Mouse (Mus musculus): ENCODE measurements around the gene Supt16.
A peak's percentile ranks its signal among the peaks of the same experiment; 100 is the strongest.

Gene Supt16

DNA sequence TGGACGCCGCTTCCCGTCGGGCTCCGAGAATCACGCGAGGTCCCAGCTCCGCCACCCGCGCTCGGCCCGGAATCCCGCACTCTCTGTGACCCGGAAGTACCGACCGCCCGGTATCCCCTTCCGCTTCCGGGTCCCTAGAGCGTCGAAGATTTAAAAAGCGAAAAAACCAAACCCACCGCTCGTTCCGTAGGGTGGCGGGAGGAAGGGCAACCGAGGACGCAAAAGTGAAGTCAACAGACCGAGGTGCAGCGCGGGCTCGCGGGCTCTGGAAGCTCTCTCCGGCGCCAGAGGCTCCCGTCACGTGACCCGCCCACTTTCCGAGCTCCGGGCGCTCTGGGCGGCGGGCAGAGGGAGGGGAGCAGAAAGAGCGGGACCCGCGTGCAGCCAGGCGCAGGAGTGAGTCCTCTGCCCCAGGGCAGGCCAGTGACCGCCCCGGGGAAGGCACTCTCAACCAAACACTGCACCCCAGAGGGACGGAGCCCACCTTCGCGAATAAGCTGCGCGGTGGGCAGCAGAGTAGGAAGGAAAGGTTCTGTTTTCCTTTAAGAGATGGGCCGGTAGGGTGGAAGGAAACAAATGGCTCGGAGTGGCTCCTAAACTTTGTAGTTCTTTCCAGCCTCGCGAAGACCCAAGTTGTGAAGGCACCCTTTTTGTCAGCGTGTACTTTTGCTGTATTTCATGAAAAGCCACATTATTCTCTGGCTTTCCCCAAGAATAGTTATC lies at the start of gene Supt16:
TSS of gene Supt16 (minus strand) at position 261 of the 723 bp plus-strand sequence.
- DNase-seq = peak; percentile 79 to 85

GRCm38 (mm10) chr14:52246129-52246528 lies 48.9 kb upstream of the Supt16 start:
- DNase-seq = no peak

DNA sequence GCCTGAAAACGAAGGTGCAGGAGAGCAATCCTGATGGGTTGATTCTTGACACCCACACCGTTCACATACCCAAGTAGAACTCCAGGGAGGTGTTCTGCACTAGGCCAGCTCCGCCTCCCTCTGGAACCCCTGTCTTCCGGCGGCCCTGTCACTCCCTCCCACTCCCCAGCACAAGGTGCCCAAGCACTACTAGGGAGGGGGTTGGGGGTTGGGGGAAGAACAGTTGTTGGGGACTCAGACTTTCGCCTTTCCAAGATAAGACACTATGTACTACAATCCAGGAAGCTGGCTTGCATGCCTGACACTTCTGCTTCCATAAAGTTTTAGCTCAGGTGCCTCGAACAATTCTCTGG lies 47.5 kb upstream of the Supt16 start:
- no peak for DNase-seq

DNA sequence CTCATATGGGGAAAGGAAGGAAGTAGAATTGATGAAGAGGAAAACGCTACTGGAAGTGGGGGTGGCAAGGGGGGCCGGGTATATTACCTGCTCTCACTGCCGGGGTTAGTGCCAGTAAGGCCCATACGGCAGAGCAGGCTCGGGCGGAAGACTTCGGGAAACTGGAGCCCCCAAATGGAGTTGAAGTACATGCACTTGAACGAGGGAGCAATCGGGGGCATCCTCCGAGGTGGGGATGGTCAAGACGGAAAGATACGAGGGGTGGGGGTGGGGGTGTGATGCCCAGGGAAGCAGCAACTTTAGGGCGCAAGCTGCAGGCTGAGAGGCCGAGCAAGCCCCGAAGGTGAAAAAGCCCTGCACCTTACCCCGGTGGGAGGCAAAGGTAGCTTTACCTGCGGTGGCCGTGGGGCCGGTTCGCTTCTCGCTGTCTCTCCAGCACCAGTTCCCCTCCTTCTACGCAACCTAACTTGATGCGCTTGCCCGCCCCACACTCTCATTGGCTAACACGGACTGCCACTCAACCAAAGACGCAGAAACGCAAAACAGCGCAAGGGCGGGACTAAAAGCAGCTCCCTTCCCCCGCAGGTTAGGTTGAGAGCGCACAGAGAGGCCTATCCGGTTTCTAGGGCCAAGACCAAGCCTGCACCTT lies 46.9 kb upstream of the Supt16 start:
- DNase-seq = peak; percentile 98 to 100

DNA sequence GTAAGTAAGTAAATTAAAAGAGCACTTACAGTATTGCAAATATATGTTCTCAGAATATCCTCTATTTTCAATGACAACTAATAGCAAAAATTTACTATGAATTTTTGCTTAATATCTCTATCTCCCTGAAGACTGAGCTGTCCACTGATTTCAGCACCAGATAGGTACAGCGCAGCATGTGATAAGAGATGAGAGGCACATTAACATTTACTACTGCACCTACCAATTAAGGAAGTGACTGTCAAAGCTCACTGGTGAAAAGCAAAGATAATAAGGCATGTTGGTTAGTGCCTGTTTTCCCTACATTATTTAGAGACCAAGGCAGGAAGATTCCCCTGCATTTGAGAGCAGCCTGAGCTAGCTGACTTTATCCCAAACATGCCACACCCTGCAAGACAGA lies 39.0 kb upstream of the Supt16 start:
- no peak for DNase-seq

GRCm38 (mm10) chr14:52235165-52235564 lies 37.9 kb upstream of the Supt16 start:
- peak in 1 of 2 experiments; percentile 11 for DNase-seq

- no peak for DNase-seq
Observed at GRCm38 (mm10) chr14:52232249-52232648, 35.0 kb upstream of the Supt16 start.

- no peak for DNase-seq
Observed at GRCm38 (mm10) chr14:52225972-52226371, 28.8 kb upstream of the Supt16 start.

- no peak for DNase-seq
Observed at GRCm38 (mm10) chr14:52217261-52217660, 20.0 kb upstream of the Supt16 start.

- DNase-seq = no peak
Observed at GRCm38 (mm10) chr14:52199412-52199811, 2.2 kb upstream of the Supt16 start.

- DNase-seq = no peak
Observed at GRCm38 (mm10) chr14:52198141-52198540, 925 bp upstream of the Supt16 start.

DNA sequence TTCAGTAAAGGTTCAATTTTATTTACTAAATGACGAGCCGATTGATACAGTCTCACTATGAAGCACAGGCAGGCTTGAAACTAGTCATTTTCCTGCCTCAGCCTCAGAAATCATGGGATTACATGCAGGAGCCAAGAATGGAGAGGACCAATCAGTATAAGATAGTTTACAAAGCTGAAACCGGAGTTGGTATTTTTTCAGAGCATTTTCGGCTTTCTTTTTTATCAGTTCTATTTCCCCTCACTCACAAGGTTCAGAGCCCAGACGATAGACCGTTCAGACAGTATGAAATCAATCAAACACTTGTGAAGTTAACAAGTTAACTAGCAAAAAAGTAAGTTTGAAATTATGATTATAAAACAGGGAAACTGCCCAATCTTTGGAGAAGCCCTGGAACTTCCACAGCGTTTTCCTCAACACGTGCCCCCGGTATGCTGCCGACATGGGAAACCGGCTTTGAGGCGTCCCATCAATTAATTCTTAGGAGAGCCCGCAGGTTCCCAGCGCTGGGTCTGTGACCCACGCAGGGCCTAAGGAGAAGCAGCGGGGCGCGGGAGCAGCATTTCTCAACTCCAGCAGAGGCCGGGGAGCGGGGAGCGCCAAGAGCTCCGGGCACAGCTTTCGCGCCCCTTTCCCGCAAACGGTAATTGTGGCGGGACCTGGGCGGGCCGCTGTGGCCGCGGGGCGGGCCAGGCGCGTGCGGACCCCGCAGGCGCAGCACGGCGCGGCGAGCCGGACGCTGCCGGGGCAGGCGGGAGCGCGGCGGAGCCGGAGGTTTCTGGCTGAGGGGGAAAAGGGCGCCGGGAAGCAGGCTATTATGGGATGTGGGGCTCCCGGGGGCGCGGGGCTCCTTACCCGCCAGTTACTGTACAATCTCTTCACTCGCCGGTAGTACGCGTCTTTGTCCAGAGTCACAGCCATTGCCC lies 723 bp downstream of the Supt16 start:
- peak in 1 of 2 experiments; percentile 19 for DNase-seq

- DNase-seq = peak; percentile 51 to 54
Observed at GRCm38 (mm10) chr14:52195691-52196090, 1.5 kb downstream of the Supt16 start.

DNA sequence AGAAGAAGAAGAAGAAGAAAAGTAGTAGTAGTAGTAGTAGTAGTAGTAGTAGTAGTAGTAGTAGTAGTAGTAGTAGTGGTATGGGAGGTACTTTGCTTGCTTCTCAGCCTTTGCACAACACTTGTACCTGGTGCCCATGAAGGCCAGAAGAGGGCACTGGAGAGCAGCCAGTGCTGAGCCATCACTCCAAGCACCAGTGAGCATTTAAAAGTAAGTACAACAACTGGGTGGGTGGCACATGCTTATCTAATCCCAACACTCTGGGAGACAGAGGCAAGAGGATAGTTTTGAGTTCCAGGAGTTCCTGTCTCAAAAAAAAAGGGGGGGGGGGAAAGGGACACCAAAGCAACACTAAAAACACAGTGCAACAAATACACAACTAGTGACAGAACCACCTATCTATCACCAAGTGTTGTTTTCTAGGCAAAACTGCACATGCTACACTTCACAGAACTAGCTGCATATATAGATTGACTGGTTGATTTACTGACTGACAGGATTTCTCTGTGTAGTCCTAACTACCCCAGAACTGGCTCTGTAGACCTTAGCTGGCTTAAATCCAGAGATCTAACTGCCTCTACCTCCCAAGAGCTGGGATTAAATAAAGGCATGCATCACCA lies 6.4 kb downstream of the Supt16 start:
- peak; percentile 45 to 49 for DNase-seq

DNA sequence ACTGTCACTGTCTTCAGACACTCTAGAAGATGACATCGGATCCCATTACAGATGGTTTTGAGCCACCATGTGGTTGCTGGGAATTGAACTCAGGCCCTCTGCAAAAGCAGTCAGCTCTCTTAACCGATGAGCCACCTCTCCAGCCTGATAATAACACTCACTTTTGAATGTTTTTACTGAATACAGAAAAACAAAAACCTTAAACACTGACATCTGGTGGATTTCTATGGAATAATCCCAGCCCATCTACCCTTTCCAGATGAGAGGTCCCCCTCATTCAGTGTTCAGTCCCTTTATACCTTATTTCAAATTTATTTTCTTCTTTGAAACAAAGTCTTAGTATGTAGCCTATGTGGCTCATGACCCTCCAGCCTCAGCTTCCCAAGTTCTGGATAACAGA lies 7.7 kb downstream of the Supt16 start:
- DNase-seq = no peak

GRCm38 (mm10) chr14:52188788-52189187 lies 8.4 kb downstream of the Supt16 start:
- DNase-seq = no peak

DNA sequence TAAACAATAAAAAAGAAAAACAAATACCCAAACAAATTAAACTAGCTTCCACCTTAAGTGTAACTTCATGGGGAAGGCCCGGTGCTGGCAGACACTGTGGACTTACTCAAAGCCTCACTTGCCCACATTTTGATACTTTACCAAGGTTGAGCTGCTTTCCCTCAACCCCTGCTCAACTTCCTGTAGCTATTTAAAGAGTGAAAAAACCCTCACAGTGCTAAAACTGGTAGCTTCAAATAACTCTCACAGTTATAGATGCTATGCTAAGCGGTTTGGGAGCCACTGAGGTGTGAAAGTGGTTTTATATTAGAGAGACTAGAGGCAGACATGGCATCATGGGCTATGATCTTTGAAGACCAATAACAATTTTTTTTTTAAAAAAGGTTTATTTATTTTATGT lies 30.6 kb downstream of the Supt16 start:
- no peak for DNase-seq

DNA sequence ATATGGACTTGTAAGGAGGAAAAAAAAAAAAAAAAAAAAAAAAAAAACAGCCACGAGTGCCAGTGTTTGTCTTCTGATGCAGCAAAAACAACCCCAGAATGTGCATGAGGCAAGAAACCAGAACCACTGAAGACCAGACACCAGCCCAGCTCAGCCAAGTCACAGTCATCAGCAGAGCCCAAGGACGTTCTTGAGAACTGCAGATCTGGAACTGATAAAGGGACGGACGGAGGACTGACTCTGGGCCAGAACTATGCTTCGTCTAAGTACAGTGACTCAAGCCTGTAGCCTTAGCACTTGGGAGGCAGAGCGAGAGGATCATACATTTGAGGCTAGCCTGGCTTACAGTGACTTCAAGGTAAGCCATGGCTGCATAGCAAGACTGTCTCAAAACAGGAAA lies 36.3 kb downstream of the Supt16 start:
- DNase-seq = no peak

DNA sequence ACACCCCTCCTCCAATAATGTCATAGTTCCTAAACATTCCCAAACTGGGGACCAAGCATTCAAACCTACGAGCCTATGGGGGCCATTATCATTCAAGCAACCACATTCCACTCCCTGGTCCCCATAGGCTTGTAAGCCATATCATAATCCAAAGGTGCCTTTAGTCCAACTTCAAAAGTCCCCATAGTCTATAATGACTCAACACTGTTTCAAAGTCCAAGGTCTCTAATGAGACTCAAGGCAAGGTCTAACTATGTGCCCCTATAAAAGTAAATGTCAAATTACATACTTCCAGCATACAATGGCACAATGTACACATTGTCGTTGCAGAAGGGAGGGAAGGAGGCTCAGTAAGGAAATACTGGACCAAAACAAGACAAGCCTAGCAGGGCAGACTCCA lies 42.2 kb downstream of the Supt16 start:
- no peak for DNase-seq

DNA sequence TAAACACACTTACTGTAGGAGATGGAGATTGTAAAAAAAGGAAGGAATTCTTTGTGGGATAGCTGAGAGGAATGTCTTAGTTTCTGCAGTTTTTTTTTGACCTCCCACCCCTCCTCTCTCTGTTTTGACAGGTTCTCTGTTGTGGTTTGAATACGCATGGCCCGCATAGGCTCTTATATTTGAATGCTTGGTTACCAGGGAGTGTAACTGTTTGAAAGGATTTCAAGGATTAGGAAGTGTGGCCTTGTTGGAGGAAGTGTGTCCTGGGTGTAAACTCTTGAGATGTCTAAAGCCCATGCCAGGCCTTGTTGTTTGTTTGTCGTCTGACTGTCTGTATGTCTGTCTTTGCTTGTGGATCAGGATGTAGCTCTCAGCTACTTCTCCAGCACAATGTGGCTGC lies 44.6 kb downstream of the Supt16 start:
- DNase-seq = no peak

- no peak for DNase-seq
Observed at GRCm38 (mm10) chr14:52152179-52152578, 45.0 kb downstream of the Supt16 start.

DNA sequence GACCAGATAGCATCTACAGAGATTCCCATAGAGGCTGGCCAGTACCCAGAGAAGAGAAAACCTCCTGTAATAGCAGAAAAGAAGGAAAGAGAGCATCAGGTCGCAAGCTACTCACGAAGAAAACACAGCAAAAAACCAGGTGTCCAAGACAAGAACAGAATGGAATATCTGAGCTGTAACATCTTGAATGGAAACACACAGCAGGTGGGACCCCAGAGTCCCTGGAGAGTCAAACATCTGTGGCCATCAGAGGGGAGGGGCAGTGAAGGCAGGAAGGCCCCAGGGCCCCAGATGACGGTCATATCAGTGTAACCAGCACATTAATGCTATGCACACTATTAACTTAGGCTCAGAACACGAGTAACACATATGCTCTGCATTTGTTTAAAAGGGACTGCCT lies 47.3 kb downstream of the Supt16 start:
- no peak for DNase-seq

DNA sequence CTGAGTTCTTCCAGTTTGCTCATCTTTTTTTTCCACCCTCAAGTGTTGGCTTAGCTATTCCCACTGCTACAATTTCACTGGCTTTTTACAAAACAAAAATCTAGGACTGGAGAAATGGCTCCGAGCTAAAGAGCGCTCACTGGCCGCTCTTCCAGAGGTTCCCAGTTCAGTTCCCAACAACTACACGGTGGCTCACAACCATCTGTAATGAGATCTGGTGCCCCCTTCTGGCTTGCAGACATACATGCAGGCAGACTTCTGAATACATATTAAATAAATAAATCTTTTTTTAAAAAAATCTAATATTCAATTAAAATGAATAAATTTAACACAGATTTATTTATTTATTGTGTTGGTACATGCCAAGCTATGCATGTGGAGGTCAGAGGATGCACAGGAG lies 50.7 kb downstream of the Supt16 start:
- DNase-seq = peak in 1 of 2 experiments; percentile 20
